Comparison of ENCODE assay signal across 18 mouse cellular contexts in the genomic region with DNA sequence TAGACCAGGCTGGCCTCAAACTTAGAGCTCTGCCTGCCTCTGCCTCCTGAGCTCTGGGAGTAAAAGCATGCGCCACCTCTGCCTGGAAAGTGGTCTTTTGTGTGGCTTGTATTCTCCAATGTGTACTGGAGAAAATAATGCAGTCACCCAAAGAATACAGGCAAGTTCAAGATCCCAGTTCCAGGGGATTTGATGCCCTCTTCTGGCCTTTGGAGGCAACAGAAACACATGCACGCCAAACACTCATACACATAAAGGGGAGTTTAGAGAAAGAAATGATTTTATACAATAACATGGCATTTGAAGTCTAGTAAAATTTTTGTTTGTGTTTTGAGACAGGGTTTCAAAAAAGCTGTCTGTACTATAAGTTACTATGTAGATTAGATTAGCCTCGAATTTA. TPM values are rescaled to one million over a fixed set of nuclear protein-coding genes. Genes with fewer than 3 reads are reported as not detected.
DNase-seq lines count a peak whose midpoint lies in the region; ATAC-seq and TF ChIP-seq lines count a peak whose summit lies in the region.
"Had no signal": no experiment of that assay in that cellular context is flagged by ENCODE, and none has a peak within 500 bp of the region (broad histone marks: within the 10 kb centered on the region; RNA-seq: fewer than 3 reads in every experiment).

No protein-coding gene starts in this region.

- no peaks in the 10 kb centered on the region for H3K27me3 ChIP-seq in liver, embryonic 14.5 days (ENCODE audit: control insufficient read depth, insufficient read depth, low read length)
- no peaks in the 10 kb centered on the region for H3K27me3 ChIP-seq in liver, embryonic 12.5 days (replicated peaks)
- no peaks in the 10 kb centered on the region for H3K27me3 ChIP-seq in E14TG2a.4 (ENCODE audit: insufficient read depth, low read length)
- H3K27me3 ChIP-seq: limb, embryonic 15.5 days; neural tube, embryonic 15.5 days had no signal

- no peak overlapping the region for H3K4me3 ChIP-seq in liver, embryonic 14.5 days (ENCODE audit: insufficient read depth in 1 of 2, low read depth in 2 of 2, low read length in 2 of 2)
- H3K4me3 ChIP-seq in liver, embryonic 12.5 days: no peak overlapping the region
- no peak overlapping the region for H3K4me3 ChIP-seq in E14TG2a.4 (replicated peaks; ENCODE audit: low read length)
- H3K4me3 ChIP-seq: limb, embryonic 15.5 days; neural tube, embryonic 15.5 days had no signal

- intact Hi-C loops in heart, postnatal 10 days (cut with DNase I): no loop called here

- no peaks in the 10 kb centered on the region for H3K9me3 ChIP-seq in liver, embryonic 14.5 days (ENCODE audit: control insufficient read depth, low read length)
- no peaks in the 10 kb centered on the region for H3K9me3 ChIP-seq in liver, embryonic 12.5 days (replicated peaks)
- no peaks in the 10 kb centered on the region for H3K9me3 ChIP-seq in E14TG2a.4 (ENCODE audit: low read length)
- H3K9me3 ChIP-seq: limb, embryonic 15.5 days; neural tube, embryonic 15.5 days had no signal

- H3K4me1 ChIP-seq in liver, embryonic 14.5 days (replicated peaks; ENCODE audit: control insufficient read depth in 2 of 2, insufficient read depth in 2 of 2, low read length in 1 of 2): no peaks in the 10 kb centered on the region
- no peaks in the 10 kb centered on the region for H3K4me1 ChIP-seq in liver, embryonic 12.5 days
- peaks cover 14% of the 10 kb centered on the region for H3K4me1 ChIP-seq in E14TG2a.4 (replicated peaks; ENCODE audit: low read depth, low read length)
- H3K4me1 ChIP-seq: limb, embryonic 15.5 days; neural tube, embryonic 15.5 days had no signal

- ATAC-seq in liver, embryonic 14.5 days (ENCODE audit: insufficient read depth): no peak
- no peak for ATAC-seq in liver, embryonic 12.5 days
- no peak for ATAC-seq in monocyte, adult 5-6 weeks (replicated peaks; ENCODE audit: insufficient number of reproducible peaks, low FRiP score, low TSS enrichment, poor library complexity, severe bottlenecking)

- H3K27ac ChIP-seq in liver, embryonic 14.5 days: no peak overlapping the region
- H3K27ac ChIP-seq in liver, embryonic 12.5 days: no peak overlapping the region
- H3K27ac ChIP-seq: limb, embryonic 15.5 days; neural tube, embryonic 15.5 days had no signal

- peaks cover 42% of the 10 kb centered on the region for H3K36me3 ChIP-seq in liver, embryonic 14.5 days (replicated peaks; ENCODE audit: control insufficient read depth, insufficient read depth, low read depth)
- peaks cover 93% of the 10 kb centered on the region for H3K36me3 ChIP-seq in liver, embryonic 12.5 days
- H3K36me3 ChIP-seq in E14TG2a.4 (ENCODE audit: insufficient read depth, low read length): peaks cover 93% of the 10 kb centered on the region

- no peak overlapping the region for H3K9ac ChIP-seq in liver, embryonic 14.5 days (replicated peaks)
- no peak overlapping the region for H3K9ac ChIP-seq in liver, embryonic 12.5 days
- H3K9ac ChIP-seq: limb, embryonic 15.5 days; neural tube, embryonic 15.5 days had no signal

- peak; percentile 24; the same call in 1 of the 2 replicates for TF ChIP-seq CTCF in liver, embryonic 14.5 days (IDR thresholded peaks at IDR 0.05; ENCODE audit: low read depth)
- peak; percentile 13; the same call in 1 of the 2 replicates for TF ChIP-seq CTCF in E14TG2a.4 (conservative IDR thresholded peaks at IDR 0.05; ENCODE audit: low read length)

- no peak for TF ChIP-seq EP300 in liver, embryonic 14.5 days (IDR thresholded peaks at IDR 0.05; ENCODE audit: low read depth)

- 65% methylated on average over 3 of the region's 3 CpGs for WGBS in liver, embryonic 14.5 days (ENCODE audit: insufficient replicate concordance)
- WGBS in liver, embryonic 12.5 days (ENCODE audit: insufficient replicate concordance): 68% methylated on average over 3 of the region's 3 CpGs

- no peak overlapping the region for H3K4me2 ChIP-seq in liver, embryonic 14.5 days (ENCODE audit: low read depth)
- H3K4me2 ChIP-seq in liver, embryonic 12.5 days: no peak overlapping the region
- H3K4me2 ChIP-seq: limb, embryonic 15.5 days; neural tube, embryonic 15.5 days had no signal

- peak; percentile 10 to 23 for DNase-seq in heart, postnatal 10 days
- no peak for DNase-seq in heart, adult 9 months (ENCODE audit: low spot score in 2 of 2)
- DNase-seq in liver, embryonic 14.5 days (ENCODE audit: low read depth in 3 of 3, low spot score in 3 of 3): no peak
- DNase-seq in R1 (ENCODE audit: low read depth, low spot score): peak; percentile 39
- no peak for DNase-seq in spleen, postnatal 36 days (ENCODE audit: low spot score in 2 of 2)
- DNase-seq: heart, adult 11 months; retina, postnatal 1 day had no signal

RNA-seq across cellular contexts. Expression of gene Nup188, which starts 13.3 kb away (rescaled TPM):
- total RNA-seq in heart, postnatal 10 days (2021): 10 to 100 TPM; 25.1 to 26.6 TPM
- 15.7 and 16.1 TPM in 2 replicates for polyA plus RNA-seq in liver, embryonic 14.5 days (2012; rRNA removed)
- polyA plus RNA-seq in liver, embryonic 14.5 days (2014; fragmentation: Nextera tagmentation; extraction: Ambion mirVana): 19.1 and 20.8 TPM in 2 replicates
- 23.9 and 25.8 TPM in 2 replicates for polyA plus RNA-seq in liver, embryonic 12.5 days (2016; fragmentation: Nextera tagmentation; extraction: Ambion mirVana)
- total RNA-seq in monocyte, adult 5-6 weeks (2017): 13.8 to 16.5 TPM (median 16.0 TPM) in 3 replicates

RNA-seq across cellular contexts. Expression of gene Dolk, which starts 13.4 kb away (rescaled TPM):
- 10 to 100 TPM; 25.9 to 28.6 TPM for total RNA-seq in heart, postnatal 10 days (2021)
- polyA plus RNA-seq in liver, embryonic 14.5 days (2012; rRNA removed): 4.6 and 5.1 TPM in 2 replicates
- 10.9 and 11.4 TPM in 2 replicates for polyA plus RNA-seq in liver, embryonic 14.5 days (2014; fragmentation: Nextera tagmentation; extraction: Ambion mirVana)
- polyA plus RNA-seq in liver, embryonic 12.5 days (2016; fragmentation: Nextera tagmentation; extraction: Ambion mirVana): 15.5 and 17.5 TPM in 2 replicates
- total RNA-seq in monocyte, adult 5-6 weeks (2017): 9.3 to 14.3 TPM (median 11.0 TPM) in 3 replicates

RNA-seq across cellular contexts. Expression of gene Gm28038, which starts 18.7 kb away (rescaled TPM):
- not detected for total RNA-seq in heart, postnatal 10 days (2021)
- polyA plus RNA-seq in liver, embryonic 14.5 days (2012; rRNA removed): not detected in 2 replicates
- not detected in 2 replicates for polyA plus RNA-seq in liver, embryonic 14.5 days (2014; fragmentation: Nextera tagmentation; extraction: Ambion mirVana)
- polyA plus RNA-seq in liver, embryonic 12.5 days (2016; fragmentation: Nextera tagmentation; extraction: Ambion mirVana): not detected in 2 replicates
- not detected in 3 replicates for total RNA-seq in monocyte, adult 5-6 weeks (2017)
- total RNA-seq: ES-E14; hematopoietic stem cell, adult 5-6 weeks; layer of hippocampus, adult 8-10 months had no signal
- polyA plus RNA-seq: embryonic facial prominence, embryonic 14.5 days; forebrain, embryonic 11.5 days; intestine, embryonic 14.5 days; limb, embryonic 15.5 days; neural tube, embryonic 15.5 days had no signal

RNA-seq across cellular contexts. Expression of gene Phyhd1, which starts 33.5 kb away (rescaled TPM):
- 10 to 100 TPM; 26.3 to 29.3 TPM for total RNA-seq in heart, postnatal 10 days (2021)
- polyA plus RNA-seq in liver, embryonic 14.5 days (2012; rRNA removed): 15.9 and 18.1 TPM in 2 replicates
- 9.8 and 10.3 TPM in 2 replicates for polyA plus RNA-seq in liver, embryonic 14.5 days (2014; fragmentation: Nextera tagmentation; extraction: Ambion mirVana)
- 6.9 and 7.4 TPM in 2 replicates for polyA plus RNA-seq in liver, embryonic 12.5 days (2016; fragmentation: Nextera tagmentation; extraction: Ambion mirVana)
- total RNA-seq in monocyte, adult 5-6 weeks (2017): 1.2 to 4.2 TPM (median 1.2 TPM) in 3 replicates

RNA-seq across cellular contexts. Expression of gene Gm28035, which starts 59.2 kb away (rescaled TPM):
- 1 to 10 TPM; 1.3 to 2.7 TPM for total RNA-seq in heart, postnatal 10 days (2021)
- 0.90 and 1.1 TPM in 2 replicates for polyA plus RNA-seq in liver, embryonic 14.5 days (2012; rRNA removed)
- polyA plus RNA-seq in liver, embryonic 14.5 days (2014; fragmentation: Nextera tagmentation; extraction: Ambion mirVana): 0.04 TPM in 1 of 2 replicates, not detected in the other
- 0.11 and 0.12 TPM in 2 replicates for polyA plus RNA-seq in liver, embryonic 12.5 days (2016; fragmentation: Nextera tagmentation; extraction: Ambion mirVana)
- total RNA-seq in monocyte, adult 5-6 weeks (2017): 1.8 to 2.0 TPM in 2 of 3 replicates, not detected in the other

Comparison
In these comparisons a context has a peak if more than half of its experiments do, and no peak if none do; other contexts are left out.
1. DNase-seq: peak in heart, postnatal 10 days (2 of 2) and R1 (single experiment); none in heart, adult 9 months (0 of 2), liver, embryonic 14.5 days (0 of 3) and spleen, postnatal 36 days (0 of 2).